ENCODE assay signal across 9 mouse cellular contexts in genomic region chr1:61139984-61140648, GRCm38 (mm10).
DNase-seq lines count a peak whose midpoint lies in the region; ATAC-seq and TF ChIP-seq lines count a peak whose summit lies in the region.
"Had no signal": no experiment of that assay in that cellular context is flagged by ENCODE, and none has a peak within 500 bp of the region (broad histone marks: within the 10 kb centered on the region; RNA-seq: fewer than 3 reads in every experiment).

No protein-coding gene starts in this region.

- no peaks in the 10 kb centered on the region for H3K36me3 ChIP-seq in embryonic facial prominence, embryonic 12.5 days
- no peaks in the 10 kb centered on the region for H3K36me3 ChIP-seq in hindbrain, embryonic 15.5 days
- H3K36me3 ChIP-seq in midbrain, embryonic 15.5 days (replicated peaks) = no peaks in the 10 kb centered on the region

- no peak overlapping the region for H3K9ac ChIP-seq in embryonic facial prominence, embryonic 12.5 days
- H3K9ac ChIP-seq in hindbrain, embryonic 15.5 days = no peak overlapping the region
- H3K9ac ChIP-seq in midbrain, embryonic 15.5 days = no peak overlapping the region

- H3K27me3 ChIP-seq in embryonic facial prominence, embryonic 12.5 days = no peaks in the 10 kb centered on the region
- no peaks in the 10 kb centered on the region for H3K27me3 ChIP-seq in hindbrain, embryonic 15.5 days
- no peaks in the 10 kb centered on the region for H3K27me3 ChIP-seq in midbrain, embryonic 15.5 days (replicated peaks)

- H3K9me3 ChIP-seq in embryonic facial prominence, embryonic 12.5 days = no peaks in the 10 kb centered on the region
- no peaks in the 10 kb centered on the region for H3K9me3 ChIP-seq in hindbrain, embryonic 15.5 days
- no peaks in the 10 kb centered on the region for H3K9me3 ChIP-seq in midbrain, embryonic 15.5 days

- peaks cover 47% of the 10 kb centered on the region for H3K4me1 ChIP-seq in embryonic facial prominence, embryonic 12.5 days
- H3K4me1 ChIP-seq in hindbrain, embryonic 15.5 days (replicated peaks) = peaks cover 59% of the 10 kb centered on the region
- peaks cover 51% of the 10 kb centered on the region for H3K4me1 ChIP-seq in midbrain, embryonic 15.5 days

- H3K4me3 ChIP-seq in embryonic facial prominence, embryonic 12.5 days = no peak overlapping the region
- no peak overlapping the region for H3K4me3 ChIP-seq in hindbrain, embryonic 15.5 days
- H3K4me3 ChIP-seq in midbrain, embryonic 15.5 days = no peak overlapping the region

- H3K4me2 ChIP-seq in embryonic facial prominence, embryonic 12.5 days (replicated peaks) = peak overlapping the region; percentile 42
- H3K4me2 ChIP-seq in hindbrain, embryonic 15.5 days = peak overlapping the region; percentile 50
- peak overlapping the region; percentile 46; the same call in 1 of the 2 replicates for H3K4me2 ChIP-seq in midbrain, embryonic 15.5 days

- peak; percentile 43 for DNase-seq in brain, embryonic 14.5 days (ENCODE audit: low read depth)
- DNase-seq in left cerebral cortex, adult 18-20 months (ENCODE audit: low spot score in 2 of 2) = no peak
- no peak for DNase-seq in right cerebral cortex, postnatal 36 days (ENCODE audit: low spot score in 2 of 2)

- 0 out of 2 replicates have a peak overlapping the region, but pooled peaks have one; percentile 52 for H3K27ac ChIP-seq in embryonic facial prominence, embryonic 12.5 days
- H3K27ac ChIP-seq in hindbrain, embryonic 15.5 days (replicated peaks) = peak overlapping the region; percentile 72
- H3K27ac ChIP-seq in midbrain, embryonic 15.5 days = peak overlapping the region; percentile 55
- H3K27ac ChIP-seq: macrophage had no signal

- peak; percentile 55; the same call in 1 of the 2 replicates for ATAC-seq in embryonic facial prominence, embryonic 12.5 days (ENCODE audit: insufficient number of reproducible peaks, insufficient read depth, low FRiP score, low TSS enrichment)
- ATAC-seq in hindbrain, embryonic 15.5 days (ENCODE audit: low FRiP score, low read depth) = peak; percentile 31
- ATAC-seq in midbrain, embryonic 15.5 days (replicated peaks) = peak; percentile 59
- no peak for ATAC-seq in cerebellum, adult (ENCODE audit: insufficient number of reproducible peaks, low FRiP score, low TSS enrichment)
- no peak for ATAC-seq in inflammation-experienced regulatory T-cells, adult 6 months

- no peak for TF ChIP-seq CTCF in brain, embryonic 14.5 days (IDR thresholded peaks at IDR 0.05; ENCODE audit: borderline replicate concordance, extremely low read depth, insufficient read depth, insufficient read length)

- WGBS in embryonic facial prominence, embryonic 12.5 days = 28% methylated on average over 10 of the region's 10 CpGs
- 34% methylated on average over 10 of the region's 10 CpGs for WGBS in hindbrain, embryonic 15.5 days
- WGBS in midbrain, embryonic 15.5 days = 30% methylated on average over 10 of the region's 10 CpGs

- no peak for TF ChIP-seq POLR2A in brain, embryonic 14.5 days (IDR thresholded peaks at IDR 0.05; ENCODE audit: borderline replicate concordance, extremely low read depth, insufficient read depth, insufficient read length, poor library complexity, severe bottlenecking)

Comparison
In these comparisons a context has a peak if more than half of its experiments do, and no peak if none do; other contexts are left out.
1. ATAC-seq: peak in embryonic facial prominence, embryonic 12.5 days (single experiment), hindbrain, embryonic 15.5 days (single experiment) and midbrain, embryonic 15.5 days (single experiment); none in cerebellum, adult (single experiment) and inflammation-experienced regulatory T-cells, adult 6 months (single experiment).
2. Peak in every context shown above with its lines, with median percentiles within 50 percentile points of each other: H3K27ac ChIP-seq and H3K4me2 ChIP-seq.